Mouse (Mus musculus) ovary, postnatal 36 days (tissue): ENCODE measurements around the gene Plagl1.
"Not testable (repeated sequence)": the region's sequence is repeated elsewhere in the genome, so short reads cannot be mapped to it uniquely, and the experiment has no call there.

Experiments
- DNase-seq: peaks from one replicate; pipeline ENCODE4 v3.0.0; 2022; ENCODE audit warnings: low spot score, mixed read lengths

The Plagl1 gene

DNA sequence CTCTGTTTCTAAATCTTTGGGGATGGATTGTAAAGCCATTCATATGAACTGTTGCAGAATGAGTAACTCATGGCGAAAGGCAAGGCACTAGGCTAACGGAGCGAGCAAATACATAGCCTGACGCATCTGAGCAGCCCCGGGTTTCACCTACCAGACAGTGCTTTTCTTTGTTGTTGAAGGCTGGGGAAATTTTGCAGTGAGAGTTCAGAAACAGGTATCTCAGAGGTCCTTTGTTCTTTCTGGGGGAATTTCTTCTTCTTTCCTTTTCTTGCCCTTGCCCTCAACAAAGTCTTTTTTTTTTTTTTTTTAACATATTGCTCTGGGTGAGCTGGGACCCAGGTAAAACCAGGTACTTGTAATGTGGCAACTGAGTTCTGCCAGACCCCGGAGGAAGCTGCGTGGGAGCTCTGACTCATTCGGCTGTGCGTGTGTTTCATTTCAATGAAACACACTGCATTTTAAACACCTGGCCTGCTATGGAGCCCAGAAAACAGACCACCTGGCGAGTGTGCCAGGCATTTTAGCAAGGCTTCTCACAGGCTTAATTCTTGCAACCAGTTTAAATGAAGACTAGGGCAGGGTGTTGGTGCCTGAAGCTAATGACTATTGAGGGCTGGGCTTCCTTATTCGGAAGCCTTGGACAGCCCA lies at the start of gene Plagl1:
TSS of gene Plagl1 (plus strand) at position 484 of the 648 bp plus-strand sequence.
- no peak for DNase-seq

DNA sequence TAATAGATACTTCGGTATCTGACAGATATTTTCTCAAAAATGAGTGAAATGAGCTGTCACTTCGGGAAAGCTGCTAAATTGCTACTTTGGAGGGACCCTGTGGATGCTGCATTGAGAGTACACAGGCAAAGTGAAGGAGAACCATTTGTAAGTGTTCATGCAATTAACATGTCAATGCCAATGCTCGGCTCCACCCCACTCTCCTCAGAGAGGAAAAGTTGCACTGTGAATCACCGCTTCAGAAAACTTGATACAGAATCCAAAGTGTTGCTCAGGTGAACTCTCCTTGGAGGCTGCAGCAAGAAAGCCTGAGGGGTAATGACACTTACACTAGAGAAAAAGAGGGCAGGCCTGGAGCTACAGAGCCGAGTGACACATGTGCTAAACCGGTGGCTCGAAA lies 46.3 kb upstream of the Plagl1 start:
- DNase-seq: no peak

DNA sequence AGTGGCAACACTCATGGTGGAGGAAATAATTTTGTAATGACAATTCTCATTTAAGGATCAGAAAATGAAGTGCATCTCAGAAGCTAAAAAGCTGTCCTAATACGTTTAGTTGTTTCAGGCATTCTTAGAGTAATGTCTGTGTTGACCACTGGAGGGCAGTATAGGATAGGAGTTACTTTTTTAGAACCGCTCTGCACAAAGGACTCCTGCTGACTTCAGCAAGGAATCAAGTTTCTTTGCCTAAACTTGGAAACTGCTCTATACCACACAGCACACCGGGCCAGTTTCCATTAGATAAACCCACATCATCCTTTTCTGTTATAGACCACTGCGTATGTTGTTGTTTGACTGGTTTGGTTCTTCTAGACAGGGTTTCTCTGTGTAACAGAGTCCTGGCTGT lies 43.7 kb upstream of the Plagl1 start:
- DNase-seq: no peak

DNA sequence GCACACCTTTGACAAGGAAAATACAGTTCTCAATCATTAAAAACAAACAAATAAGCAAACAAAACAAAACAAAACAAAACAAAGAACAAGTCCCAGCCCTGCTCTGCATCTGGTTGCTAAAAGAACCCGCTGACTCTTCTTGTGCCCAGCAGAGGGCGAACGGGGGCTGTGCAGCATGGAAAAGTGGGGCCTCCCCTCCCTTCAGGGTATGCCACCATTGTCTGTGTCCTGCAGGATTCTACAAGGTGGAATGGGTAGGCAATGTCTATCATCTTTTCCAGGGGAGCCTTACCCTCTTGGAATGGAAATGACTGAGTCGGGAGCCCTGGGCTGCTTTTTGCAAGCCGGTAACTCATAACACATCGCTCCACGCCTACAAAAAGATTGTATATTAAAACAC lies 41.8 kb upstream of the Plagl1 start:
- peak; percentile 36 for DNase-seq

DNA sequence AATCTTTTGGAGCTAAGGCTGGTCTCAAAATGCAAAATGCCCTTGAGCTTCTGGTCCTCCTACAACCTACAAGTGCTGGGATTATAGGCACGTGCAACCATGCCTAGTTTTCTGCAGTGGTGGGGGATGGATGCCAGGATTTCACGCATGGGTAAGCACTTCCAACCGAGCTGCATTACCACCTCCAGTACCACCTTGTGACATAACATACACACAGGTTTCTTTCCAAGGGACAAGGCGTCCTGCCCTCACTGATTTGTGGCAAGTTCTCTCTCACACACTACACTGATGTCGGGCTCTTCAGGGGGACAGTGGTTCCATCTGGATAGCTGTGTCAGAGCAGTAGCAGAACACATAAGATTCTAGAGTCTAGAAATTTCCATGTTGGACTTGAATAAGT lies 41.3 kb upstream of the Plagl1 start:
- DNase-seq: no peak

DNA sequence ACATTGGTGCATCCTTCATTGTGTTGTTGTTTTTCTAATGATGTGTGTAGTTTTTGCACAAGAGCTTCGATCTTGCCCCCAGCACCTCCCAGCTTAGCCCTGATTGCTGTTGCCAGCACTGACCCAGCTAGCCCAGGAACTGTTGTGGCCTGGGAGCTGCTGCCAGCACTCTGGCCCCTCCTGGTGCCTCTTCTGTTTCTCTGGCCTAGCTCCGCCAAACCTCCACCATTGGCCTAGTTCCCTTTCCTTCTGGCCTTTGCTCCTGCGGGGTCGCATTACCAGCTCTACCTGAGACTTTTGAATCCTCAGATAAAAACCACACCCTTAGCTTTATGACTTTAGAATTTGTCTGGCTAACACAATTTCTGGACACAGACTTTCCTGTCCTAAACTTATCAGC lies 38.2 kb upstream of the Plagl1 start:
- DNase-seq: no peak

DNA sequence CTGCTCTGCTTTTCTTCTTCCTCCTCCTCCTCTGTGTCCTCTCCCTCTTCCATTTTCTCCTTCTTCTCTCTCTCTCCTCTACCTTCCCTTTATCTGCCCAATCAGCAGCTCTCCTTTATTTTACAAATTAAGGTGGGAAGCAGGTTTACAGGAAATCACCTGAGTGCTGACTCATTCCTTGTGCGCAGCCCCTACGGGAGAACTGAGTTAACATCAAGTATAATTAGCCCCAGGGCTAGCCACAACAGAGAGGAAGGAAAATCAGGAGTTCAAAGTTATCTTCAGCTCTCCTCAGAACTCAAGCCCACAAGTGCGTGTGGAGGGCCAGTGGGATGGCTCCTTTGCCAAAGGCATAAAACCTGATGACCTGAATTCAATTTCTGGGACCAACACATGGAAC lies 36.3 kb upstream of the Plagl1 start:
- not testable (repeated sequence) for DNase-seq

DNA sequence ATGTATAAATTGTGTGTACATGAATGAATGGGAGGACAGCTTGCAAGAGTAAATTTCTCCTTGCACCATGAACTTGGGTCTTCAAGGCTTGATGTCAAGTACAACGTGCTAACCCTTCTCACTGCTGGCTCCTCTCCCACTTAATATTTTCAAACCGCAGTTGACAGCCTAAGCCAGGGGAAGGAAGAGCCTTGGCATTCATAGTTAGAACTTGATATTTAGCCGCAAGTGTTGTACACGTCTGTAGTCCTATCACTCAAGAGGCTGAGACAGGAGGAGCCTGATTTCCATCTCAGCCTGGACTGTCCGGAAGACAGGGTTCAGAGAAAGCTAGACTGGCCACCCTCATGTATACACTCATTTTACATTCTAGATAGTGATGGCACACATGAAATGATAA lies 32.6 kb upstream of the Plagl1 start:
- no peak for DNase-seq

DNA sequence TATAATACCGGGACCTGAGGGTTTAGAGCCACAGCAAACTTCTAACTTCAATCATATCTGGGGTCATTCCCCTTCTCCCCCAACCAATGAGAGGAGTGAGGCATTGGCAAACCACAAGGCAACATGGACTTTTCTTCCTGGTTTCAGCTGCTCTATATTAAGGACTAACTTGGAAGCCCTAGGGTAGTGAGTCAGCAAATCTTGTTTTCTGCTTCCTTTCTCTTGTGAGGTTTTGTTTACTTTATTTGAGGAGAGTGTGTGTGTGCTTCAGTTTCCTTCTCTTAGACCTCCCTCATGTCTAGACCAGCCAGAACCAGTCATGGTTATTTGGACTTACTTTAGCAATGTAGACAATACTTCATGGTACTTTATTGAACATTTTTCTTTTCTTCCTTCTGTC lies 32.1 kb upstream of the Plagl1 start:
- DNase-seq: no peak

DNA sequence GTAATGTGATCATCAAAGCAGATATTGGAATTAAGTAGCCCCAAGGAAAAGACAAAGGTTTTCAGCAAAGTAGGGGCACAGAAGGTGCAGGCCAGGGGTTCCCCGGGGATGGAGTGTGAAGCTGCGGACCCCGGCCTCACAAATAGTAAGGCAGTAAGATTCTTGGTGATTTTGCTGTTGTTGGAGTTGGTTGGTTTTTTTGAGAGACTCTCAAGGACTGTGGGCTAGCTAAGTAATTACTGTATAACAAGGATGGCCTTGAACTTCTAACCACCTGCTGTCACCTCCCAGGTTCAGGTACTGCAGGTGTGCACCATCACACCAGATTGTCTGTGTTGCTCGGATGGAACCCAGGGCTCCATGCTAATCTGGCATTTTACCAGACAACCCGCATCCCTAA lies 30.9 kb upstream of the Plagl1 start:
- DNase-seq: no peak

DNA sequence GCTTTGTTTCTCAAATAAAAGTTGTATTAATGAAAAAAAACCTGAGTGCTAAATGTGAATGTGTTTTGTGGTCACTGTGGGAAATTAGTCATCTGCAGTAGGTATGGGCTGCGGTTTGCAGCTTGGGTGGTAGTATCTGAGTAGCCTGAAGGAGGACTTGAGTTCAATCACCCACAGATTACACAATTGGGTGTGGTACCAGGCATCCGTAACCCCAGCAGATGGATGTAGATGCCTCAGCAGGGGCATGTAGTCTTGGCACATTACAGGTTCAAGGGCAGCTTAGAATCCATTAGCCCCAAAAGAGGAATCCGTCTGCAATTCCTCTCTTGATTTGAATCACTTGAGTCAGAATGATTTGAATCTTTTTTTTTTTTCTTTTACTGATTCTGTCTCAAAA lies 25.0 kb upstream of the Plagl1 start:
- no peak for DNase-seq

DNA sequence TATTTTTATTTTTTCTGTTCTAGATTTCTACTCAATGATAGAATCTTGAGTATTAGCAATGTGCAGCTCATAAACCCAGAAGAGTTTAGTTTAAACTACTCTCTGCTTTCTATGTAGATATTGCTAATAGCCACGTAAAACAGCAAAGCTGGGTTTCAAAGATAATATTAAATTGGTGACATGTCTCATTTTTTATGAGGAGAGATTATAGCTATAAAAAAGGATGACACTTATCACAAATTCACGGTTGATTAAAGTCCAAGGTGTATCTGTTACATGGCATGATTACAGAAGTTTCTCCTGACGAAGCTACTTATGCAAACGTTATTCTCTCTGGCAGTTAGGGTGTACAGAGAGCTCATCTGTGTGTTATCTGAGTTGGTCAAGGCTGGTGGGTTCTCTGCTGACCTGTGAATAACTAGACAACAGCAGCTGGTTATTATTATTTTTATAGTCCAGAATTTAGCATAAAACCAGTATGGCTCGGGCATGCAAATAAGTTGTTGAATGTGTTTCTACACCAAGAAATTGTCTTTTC lies 20.6 kb upstream of the Plagl1 start:
- no peak for DNase-seq

DNA sequence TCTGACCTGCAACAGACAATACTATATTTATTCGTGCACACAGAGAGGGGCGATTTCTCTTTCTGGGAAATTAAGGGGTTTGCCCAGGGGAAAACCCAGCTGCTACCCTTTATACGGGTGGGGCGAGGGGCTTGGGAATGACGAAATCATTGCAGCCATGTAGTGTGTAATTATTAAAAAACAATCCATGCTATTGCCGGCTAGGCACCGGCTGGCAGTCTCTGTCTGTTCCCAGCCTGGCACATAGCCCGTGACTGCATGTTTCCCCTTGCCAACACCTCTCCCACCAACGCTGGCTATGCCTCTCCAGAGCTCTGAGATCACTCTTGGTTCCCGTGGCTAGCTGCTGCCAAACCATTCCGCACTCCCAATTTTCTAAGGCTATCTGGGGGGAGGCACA lies 15.6 kb upstream of the Plagl1 start:
- no peak for DNase-seq

DNA sequence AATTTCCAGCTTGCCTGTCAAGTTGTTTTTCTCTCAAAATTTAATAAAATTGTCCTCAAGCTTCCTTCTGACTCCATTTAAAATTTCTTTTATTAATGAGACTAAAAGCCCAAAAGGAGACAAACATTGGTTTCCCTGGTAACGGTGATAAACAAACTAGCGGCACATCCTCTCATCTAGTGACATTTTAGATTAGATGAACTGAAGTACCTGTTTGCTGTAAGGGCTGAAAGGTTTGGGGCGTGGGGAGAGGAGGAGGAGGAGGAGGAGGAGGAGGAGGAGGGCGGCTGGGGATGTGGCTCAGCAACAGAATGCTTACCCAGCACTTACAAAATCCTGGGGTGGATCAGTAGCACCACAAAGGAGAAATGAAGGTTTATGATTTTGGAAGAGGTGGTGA lies 12.5 kb upstream of the Plagl1 start:
- DNase-seq: no peak

DNA sequence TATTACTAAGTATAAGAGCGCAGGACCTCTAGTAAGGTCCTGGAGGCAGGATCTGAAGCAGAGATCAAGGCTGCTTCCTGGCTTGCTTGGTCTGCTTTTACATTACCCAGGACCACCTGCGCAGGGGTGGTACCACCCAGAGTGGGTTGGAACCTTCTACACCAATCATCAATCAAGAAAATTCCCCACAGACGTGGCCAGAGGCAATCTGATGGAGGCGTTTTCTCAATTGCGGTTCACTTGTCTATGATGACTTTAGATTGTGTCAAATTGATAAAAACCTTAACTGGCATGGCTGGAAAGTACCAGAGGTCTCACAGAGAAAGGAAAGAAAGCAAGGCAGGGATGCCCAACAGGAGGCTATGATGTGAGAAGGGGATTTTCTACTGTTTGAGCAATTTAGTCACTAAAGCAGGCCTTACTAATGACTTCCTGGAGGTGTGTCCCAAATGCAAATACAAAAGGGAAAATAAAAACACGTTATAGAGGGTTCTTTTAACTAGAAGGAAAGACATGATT lies 3.4 kb upstream of the Plagl1 start:
- DNase-seq: no peak

DNA sequence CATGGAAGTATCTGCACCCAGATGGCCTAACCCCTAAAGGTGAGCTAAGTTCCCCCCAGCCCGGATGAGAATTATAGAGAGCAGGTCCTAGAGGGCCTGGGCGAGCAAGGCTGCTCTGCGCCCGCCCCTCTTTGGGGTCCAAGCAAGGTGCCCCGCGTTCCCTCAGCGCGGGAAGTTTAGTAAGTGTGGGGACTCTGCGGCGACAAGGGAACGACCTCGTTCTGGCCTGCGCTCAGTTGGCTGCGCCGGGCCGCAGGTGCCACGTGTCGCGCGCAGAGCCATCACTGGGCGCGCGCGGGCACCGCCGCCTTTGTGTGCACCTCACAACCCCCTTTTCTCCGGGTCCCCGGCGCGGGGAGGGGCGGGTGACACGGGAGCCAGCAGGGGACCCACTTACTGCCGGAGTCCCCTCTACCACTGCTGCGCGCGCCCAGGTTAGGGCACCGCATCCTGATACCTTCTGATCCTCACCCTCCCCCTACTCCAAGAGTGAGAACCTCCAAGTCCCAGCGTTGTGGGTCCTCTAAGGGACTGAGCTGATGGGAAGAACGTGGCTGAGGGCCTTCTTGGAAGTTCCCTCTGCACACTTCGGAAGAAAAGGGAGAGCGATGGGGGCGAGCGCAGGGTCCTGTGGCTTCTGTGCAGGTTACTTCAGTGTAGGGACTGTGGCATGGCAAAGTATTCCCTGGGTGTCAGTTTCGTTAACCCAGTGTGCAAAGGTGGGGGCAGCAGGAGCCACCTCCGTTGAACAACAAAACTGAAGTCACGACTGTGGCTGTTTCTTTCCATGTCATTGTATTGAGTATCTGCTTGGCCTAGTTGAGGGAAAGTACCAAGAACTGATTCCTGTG lies 742 bp downstream of the Plagl1 start:
- DNase-seq: peak; percentile 6

DNA sequence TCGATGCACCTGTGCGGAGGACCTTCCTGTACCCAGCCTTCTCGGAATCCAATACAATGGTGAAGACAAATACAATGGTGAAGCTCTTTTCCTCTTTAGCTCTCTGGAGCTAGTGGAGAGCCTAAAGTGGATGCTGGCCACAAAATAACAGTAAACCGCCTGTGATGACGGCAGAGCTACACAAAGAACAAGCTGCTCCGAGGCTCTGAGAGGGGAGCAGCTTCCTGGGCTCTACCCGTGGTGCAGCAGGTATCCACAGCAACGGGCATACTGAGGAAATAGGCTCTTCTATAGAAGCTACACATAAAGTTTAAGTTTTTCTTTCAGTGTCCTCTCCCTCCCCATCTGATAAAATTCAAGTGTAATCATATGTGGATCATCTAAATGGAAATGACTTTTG lies 2.1 kb downstream of the Plagl1 start:
- DNase-seq: no peak

DNA sequence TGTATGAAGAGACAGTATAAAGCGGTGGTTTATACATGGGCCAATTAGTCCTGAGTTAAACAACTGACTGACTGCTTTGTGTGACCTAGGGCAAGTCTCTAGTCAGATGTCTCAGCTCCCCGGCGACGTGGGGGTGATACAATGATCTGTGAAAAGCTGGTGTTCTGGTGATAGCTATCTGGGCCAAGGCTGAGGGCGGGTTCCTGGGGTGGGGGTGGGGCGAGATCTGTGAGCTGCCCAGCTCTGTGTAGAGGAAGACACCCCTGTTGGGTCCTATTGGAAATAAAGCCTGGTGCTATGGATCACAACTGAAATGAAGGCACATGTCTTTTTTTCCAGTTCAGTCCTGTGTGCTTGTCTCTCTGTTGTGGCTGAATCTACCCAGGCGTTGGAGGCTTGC lies 3.2 kb downstream of the Plagl1 start:
- DNase-seq: no peak

DNA sequence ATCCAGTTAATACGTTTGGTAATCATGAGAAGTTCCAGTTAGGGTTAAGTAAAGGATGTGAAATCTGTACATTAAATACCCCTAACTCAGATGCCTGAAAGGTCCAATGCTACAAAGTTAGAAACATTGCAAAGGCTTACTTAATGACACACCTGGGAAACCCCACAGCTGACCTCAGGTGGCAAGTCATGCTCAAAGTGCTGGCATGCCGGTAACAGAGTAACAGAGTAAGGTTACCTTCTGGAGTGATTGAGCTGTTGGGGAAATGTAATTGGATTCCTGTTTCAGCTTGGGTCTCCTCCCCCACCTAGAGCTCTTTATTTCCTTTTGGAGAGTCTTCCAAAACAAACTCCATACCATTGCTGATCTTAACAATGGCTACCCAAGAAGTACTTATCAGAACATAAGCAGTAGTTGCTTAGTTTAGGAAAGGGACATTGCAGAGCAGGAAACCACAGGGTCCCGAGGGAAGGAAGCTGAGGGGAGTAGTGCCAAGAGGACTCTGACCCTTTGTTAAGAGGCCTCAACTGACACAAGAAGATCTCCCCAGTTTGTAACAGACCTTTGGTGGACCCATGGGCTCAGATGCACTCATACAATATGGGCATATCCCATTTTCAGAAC lies 4.9 kb downstream of the Plagl1 start:
- DNase-seq: no peak

DNA sequence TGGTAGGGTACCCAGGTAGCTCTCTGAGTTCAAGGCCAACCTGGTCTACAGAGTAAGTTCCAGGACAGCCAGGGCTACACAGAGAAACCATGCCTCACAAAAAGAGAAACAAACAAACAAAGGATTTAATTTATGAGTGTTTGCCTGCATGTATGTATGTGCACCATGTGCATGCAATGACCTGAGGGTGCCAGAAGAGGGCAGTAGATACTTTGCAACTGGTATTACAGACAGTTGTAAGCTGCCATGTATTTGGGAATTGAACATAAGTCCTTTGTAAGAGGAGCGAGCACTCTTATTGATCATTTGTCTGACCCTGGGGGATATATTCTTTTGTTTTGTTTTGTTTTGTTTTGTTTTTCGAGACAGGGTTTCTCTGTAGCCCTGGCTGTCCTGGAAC lies 10.7 kb downstream of the Plagl1 start:
- no peak for DNase-seq

DNA sequence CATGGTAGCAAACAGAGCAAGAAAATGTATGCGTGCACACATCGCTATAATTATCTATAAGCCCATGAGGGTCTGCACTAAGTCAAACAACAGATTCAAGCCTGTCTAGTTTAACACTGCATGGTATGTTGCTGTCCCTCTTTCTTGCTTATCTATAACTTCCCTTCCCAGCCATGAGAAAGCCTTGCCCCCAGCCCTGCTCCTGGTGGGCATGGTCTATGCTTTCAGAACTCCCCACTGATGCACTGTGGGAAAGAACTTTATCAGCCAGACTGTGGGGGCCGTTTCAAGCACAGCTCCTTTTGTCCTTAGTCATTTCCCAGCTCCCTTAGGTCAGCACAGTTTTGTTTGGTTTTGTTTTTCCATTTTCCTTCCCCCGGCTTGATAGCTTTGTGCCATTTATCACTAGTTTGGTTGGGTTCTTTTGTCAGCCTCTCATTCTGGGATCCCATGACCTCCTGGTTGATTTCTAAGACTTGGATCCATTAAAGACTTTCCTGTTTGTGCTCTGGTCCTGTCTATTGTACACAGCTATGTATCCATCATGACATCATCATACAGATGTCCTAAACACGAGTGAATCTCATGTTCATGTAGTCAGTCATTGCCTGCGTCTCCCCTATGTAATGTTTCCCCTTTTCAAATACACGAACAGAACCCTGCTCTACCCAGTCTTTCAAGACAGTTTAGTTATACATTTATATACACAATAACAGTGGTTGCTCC lies 16.7 kb downstream of the Plagl1 start:
- no peak for DNase-seq

DNA sequence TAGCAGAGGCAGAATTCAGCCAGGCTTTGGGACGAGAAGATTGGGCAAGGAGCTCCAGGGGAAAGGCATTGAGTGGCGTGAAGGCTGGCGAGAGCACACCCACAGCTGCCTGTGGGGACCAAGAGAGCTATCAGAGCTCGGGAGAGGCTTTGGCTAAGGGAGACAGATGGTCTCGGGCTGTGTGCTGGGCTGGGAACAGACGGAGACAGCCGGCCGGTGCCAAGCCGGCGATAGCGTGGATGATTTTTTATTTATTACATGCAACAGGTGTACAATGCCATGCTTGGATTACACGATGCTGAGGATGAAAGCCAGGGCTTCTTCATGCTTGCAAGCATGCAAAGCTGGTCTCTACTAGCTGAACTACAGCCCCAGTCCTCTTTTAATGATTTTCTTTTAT lies 22.2 kb downstream of the Plagl1 start:
- DNase-seq: no peak
